Mouse (Mus musculus) layer of hippocampus, adult 9-11 months (tissue): ENCODE measurements around the gene Trim44.

Experiments
- DNase-seq: peaks from one replicate; pipeline ENCODE4 v3.0.0; 2022

Gene Trim44

DNA sequence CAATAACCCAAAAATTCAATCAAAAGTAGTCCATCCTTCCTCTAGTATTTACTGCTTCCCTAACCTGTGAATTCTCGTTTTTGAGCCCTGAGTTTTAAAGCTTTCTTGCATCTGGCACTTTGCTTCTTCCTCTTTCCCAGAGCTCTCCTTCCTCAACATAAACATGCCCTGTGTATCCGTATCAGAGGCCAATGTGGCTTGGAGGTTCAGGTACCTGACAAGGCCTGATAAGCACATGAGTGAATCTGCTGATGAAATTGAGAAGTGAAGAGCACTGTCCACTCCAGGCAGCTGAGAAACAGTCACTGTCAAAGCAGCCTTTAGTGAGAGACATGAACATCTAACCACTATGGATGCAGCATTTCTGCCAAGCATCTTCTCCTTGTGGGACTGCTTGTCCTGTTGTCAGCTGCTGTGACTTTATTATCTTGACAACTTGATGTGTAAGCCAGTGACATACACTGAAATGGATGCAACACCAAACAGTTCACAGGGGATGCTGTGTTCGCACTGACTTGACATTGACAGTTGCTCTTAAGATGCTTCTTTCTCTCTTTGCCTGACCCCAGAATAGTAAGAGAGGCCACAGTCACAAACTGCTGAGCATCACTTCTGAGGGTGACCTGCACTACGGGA lies 42.9 kb downstream of the Trim44 start:
- no peak for DNase-seq

- no peak for DNase-seq
Measured at GRCm38 (mm10) chr2:102362896-102363530, 44.6 kb downstream of the Trim44 start.

- no peak for DNase-seq
Measured at GRCm38 (mm10) chr2:102362266-102362665, 45.4 kb downstream of the Trim44 start.

GRCm38 (mm10) chr2:102356879-102357695 lies 50.5 kb downstream of the Trim44 start:
- DNase-seq: no peak

GRCm38 (mm10) chr2:102354076-102354475 lies 53.6 kb downstream of the Trim44 start:
- DNase-seq: peak; percentile 49

DNA sequence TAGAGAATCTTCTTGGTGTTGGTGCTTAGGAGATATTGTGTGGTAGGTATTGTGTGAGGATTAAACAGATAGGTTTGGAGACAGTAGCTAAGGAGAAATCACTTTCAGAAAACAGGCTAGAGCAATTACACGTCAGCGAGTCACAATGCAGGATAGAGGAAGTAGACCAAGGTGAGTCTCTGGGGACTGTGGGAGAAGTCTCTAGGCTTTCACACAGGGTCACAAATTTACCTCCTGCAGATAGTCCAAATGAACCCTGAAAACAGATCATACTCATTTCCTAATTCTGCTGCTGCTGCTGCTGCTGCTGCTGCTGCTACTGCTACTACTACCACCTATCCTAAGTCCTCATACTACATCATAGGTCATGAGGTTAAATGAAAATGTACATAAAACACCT lies 66.2 kb downstream of the Trim44 start:
- no peak for DNase-seq

DNA sequence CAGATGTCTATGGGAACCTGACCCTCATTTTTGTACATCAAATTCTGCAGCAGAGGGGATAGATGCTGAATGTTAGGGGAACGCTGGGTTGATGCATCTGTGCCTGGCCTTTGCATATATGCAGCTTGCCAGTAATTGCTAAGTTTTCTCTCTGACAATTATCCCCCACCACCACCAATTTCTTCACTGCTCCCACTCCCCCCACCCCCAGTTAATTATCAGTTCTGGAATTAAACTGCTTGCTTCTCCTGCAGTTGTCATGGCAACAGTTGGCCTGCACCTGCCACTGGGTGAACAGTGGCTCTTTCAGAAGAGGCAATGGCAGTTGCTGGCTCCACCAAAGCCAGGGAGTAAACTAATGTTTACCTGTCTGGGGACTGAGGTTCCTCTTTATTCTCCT lies 70.8 kb downstream of the Trim44 start:
- DNase-seq: peak; percentile 26

- DNase-seq: no peak
Measured at GRCm38 (mm10) chr2:102331932-102332331, 75.7 kb downstream of the Trim44 start.

GRCm38 (mm10) chr2:102331092-102331491 lies 76.5 kb downstream of the Trim44 start:
- DNase-seq: no peak

- no peak for DNase-seq
Measured at GRCm38 (mm10) chr2:102325921-102326320, 81.7 kb downstream of the Trim44 start.

DNA sequence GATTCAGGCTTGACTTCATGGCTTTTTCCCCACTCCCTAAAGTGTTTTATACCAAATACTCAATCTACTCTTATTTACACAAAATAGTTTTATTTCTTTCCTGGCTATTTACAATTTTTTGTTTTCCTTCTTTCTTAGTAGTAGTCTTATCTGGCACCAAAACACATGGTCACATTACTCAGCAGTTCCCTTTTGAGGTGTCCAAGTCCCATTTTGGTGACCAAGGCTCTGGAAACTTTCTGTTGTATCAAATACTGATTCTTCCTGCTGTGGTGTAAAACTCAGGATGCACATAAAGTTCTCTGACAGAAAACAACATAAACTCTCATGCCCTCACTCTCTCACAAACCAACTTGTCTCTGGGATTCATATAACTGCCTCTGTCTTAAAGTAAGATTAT lies 83.3 kb downstream of the Trim44 start:
- no peak for DNase-seq

GRCm38 (mm10) chr2:102316540-102316939 lies 91.1 kb downstream of the Trim44 start:
- no peak for DNase-seq

- DNase-seq: no peak
Measured at GRCm38 (mm10) chr2:102315153-102315552, 92.5 kb downstream of the Trim44 start.

DNA sequence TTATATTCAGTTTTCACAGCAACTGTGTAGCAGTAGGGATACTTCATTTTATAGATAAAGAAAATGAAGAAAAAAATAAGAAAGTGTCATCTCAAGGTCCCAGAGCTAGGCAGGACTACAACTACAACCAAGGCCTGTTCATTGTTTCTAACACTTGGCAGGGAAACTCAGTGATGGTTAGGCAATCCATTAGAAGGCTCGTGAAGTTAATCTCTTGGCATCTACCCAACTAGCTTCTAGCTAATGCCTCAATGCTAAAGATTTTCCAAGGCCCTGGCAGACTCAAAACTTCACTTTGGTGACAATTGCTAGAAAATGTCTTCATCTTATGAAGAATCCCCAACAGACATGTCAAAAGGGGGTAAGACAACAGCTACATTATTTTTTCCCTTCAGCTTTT lies 93.0 kb downstream of the Trim44 start:
- DNase-seq: no peak

DNA sequence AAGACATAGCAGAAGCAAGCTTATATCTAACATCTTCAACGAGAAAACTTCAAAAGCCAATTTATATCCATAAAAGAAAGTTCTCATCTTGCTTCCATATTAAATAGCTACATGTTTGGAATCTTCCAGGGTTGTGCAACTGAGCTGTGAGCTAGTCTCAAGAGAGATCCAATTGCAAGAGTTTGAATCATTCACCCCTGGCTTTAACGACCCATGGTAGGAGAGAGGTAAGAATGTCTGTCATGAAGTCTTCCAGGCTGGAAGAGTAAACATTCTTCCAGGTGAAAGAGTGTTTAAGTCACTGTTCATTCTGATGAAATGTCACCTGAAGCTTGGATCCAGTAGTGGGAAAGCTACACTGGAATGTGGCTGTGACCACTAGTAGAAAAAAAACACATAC lies 93.6 kb downstream of the Trim44 start:
- DNase-seq: no peak

DNA sequence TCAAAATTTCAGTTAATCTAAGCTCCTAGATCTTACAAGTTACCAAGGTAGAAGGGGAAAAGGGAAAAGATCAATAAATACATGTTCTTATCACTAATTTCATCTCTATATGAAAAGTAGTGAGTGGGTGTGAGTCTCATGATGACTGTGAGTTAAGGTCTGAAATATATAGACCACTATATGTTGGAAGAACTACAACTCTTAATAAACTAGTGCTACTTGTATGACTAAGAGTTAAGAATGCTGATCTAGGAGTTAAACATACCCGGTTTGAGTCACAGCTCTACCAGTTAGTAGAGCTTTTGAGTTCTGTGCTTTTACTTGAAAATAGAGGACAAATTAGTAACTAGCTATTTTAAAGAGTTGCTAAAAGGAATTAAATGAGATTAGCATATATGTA lies 94.7 kb downstream of the Trim44 start:
- DNase-seq: no peak

GRCm38 (mm10) chr2:102303274-102303673 lies 104.4 kb downstream of the Trim44 start:
- DNase-seq: no peak

DNA sequence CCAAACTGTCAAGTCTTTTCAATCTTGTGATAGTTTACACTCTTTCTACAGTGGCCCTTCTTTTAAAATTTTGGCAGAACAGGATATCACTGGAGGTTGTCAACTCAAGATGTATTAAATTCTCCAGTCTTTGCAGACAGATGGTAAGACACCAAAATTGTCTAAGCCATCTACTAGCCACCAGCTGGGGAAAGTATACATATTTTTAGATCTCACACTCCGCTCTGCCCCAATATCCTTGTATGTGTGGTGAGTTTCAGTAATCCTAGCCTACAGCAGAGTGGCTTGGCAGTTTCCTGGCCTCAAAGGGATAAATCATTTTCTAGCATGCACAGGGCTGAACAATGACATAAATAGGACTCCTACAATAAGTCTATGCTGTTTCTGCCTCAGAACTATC lies 105.1 kb downstream of the Trim44 start:
- DNase-seq: no peak

DNA sequence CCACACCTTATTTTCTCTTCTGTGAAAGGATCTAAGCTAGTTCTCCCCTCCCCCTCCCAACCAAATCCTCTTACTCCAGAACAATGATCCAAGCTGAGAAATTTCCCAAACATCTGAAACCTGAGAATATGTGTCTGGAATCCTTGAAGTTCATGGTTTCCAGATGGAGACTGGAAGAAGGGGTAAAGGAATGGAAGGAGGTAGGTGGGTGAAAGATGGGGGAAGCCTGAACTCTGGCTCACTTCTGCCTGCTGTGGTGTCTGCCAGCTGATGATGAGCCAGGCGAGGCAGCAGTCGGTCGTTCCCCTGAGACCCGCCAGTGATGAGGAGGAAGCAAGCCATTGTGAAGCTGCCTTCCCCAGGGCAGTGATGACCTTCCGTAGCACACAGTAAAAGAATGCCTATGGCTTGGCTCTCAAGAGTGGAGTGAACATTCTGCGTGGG lies 112.8 kb downstream of the Trim44 start:
- no peak for DNase-seq

- DNase-seq: no peak
Measured at GRCm38 (mm10) chr2:102293181-102293580, 114.4 kb downstream of the Trim44 start.

- DNase-seq: no peak
Measured at GRCm38 (mm10) chr2:102292051-102292450, 115.6 kb downstream of the Trim44 start.

DNA sequence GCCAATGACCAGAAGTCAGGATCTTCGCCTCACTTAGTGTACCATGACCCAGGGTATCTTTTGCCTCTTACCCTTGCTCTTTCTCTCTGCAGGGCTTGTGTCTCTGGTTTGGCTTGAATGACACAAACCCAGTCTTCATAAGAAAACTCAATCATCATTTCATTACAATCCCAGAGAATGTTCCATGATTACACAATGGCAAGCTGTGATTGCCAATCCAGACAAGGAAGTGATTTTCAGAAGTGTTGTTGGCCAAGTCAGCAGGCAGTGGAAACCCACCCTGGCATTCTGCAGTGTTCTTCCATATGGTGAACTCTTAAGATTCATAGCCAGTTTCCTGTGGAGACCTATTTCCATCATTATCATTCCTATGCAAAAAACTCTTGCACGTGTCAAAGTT lies 116.1 kb downstream of the Trim44 start:
- DNase-seq: no peak

DNA sequence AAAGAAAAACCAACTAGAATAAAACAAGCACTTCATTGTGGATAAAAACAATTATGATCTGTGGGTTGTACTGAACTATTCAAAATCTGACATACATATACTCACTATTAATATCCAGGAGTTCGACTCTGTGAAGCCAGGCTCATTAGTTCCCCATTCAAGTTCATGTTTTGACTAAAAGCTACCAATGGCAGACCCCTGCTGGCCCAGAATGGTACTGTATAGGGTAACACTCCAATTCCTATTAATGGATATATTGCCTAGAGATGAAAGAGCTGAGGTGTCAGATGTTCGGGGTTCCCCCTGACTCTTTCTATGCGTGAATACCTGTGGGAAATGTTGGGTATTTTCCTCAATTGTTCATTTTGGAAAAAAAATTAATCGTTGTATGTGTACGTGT lies 117.6 kb downstream of the Trim44 start:
- peak; percentile 27 for DNase-seq

GRCm38 (mm10) chr2:102288676-102289075 lies 119.0 kb downstream of the Trim44 start:
- no peak for DNase-seq
